8 mouse cellular contexts compared by ENCODE assay signal in genomic region chr6:54325246-54325885, GRCm38 (mm10). TPM values are rescaled to one million over a fixed set of nuclear protein-coding genes. Genes with fewer than 3 reads are reported as not detected.
DNase-seq lines count a peak whose midpoint lies in the region; ATAC-seq lines count a peak whose summit lies in the region.

Prr15 (plus strand) TSS chr6:54325835.

- peak within 1 kb of the TSS; percentile 60 for H3K9ac ChIP-seq in heart, embryonic 15.5 days
- H3K9ac ChIP-seq in hindbrain, embryonic 15.5 days: peak within 1 kb of the TSS; percentile 41; the same call in 1 of the 2 replicates
- H3K9ac ChIP-seq in midbrain, embryonic 13.5 days (replicated peaks): no peak within 1 kb of the TSS; the same call in 1 of the 2 replicates

- peak within 1 kb of the TSS; percentile 98 for H3K4me2 ChIP-seq in heart, embryonic 15.5 days
- H3K4me2 ChIP-seq in hindbrain, embryonic 15.5 days: peak within 1 kb of the TSS; percentile 100
- peak within 1 kb of the TSS; percentile 88 for H3K4me2 ChIP-seq in midbrain, embryonic 13.5 days (replicated peaks)

- peaks cover 25% of the 10 kb centered on the region for H3K27me3 ChIP-seq in heart, embryonic 15.5 days
- peaks cover 80% of the 10 kb centered on the region for H3K27me3 ChIP-seq in embryonic facial prominence, embryonic 10.5 days (replicated peaks; ENCODE audit: low read depth, poor library complexity, severe bottlenecking)
- H3K27me3 ChIP-seq in hindbrain, embryonic 15.5 days: peaks cover 55% of the 10 kb centered on the region
- peaks cover 63% of the 10 kb centered on the region for H3K27me3 ChIP-seq in midbrain, embryonic 13.5 days

- peak within 1 kb of the TSS; percentile 62 for H3K4me3 ChIP-seq in heart, embryonic 15.5 days
- H3K4me3 ChIP-seq in embryonic facial prominence, embryonic 10.5 days: peak within 1 kb of the TSS; percentile 65
- H3K4me3 ChIP-seq in hindbrain, embryonic 15.5 days: peak within 1 kb of the TSS; percentile 50
- peak within 1 kb of the TSS; percentile 49 for H3K4me3 ChIP-seq in midbrain, embryonic 13.5 days (replicated peaks)

- WGBS in heart, embryonic 15.5 days: 43% methylated on average over 3 of the region's 3 CpGs
- 72% methylated on average over 3 of the region's 3 CpGs for WGBS in embryonic facial prominence, embryonic 10.5 days
- 70% methylated on average over 3 of the region's 3 CpGs for WGBS in hindbrain, embryonic 15.5 days
- 63% methylated on average over 3 of the region's 3 CpGs for WGBS in midbrain, embryonic 13.5 days

- H3K4me1 ChIP-seq in heart, embryonic 15.5 days (replicated peaks): peaks cover 10% of the 10 kb centered on the region
- peaks cover 28% of the 10 kb centered on the region for H3K4me1 ChIP-seq in embryonic facial prominence, embryonic 10.5 days
- H3K4me1 ChIP-seq in hindbrain, embryonic 15.5 days (replicated peaks): peaks cover 15% of the 10 kb centered on the region
- peaks cover 21% of the 10 kb centered on the region for H3K4me1 ChIP-seq in midbrain, embryonic 13.5 days (replicated peaks)

- ATAC-seq in heart, embryonic 15.5 days (replicated peaks; ENCODE audit: insufficient number of reproducible peaks, insufficient read depth, low FRiP score, low read depth): no peak
- no peak for ATAC-seq in hindbrain, embryonic 15.5 days (ENCODE audit: low FRiP score, low read depth)
- no peak for ATAC-seq in midbrain, embryonic 13.5 days

- H3K27ac ChIP-seq in heart, embryonic 15.5 days: peak within 1 kb of the TSS; percentile 66
- no peak within 1 kb of the TSS for H3K27ac ChIP-seq in embryonic facial prominence, embryonic 10.5 days (replicated peaks)
- no peak within 1 kb of the TSS for H3K27ac ChIP-seq in hindbrain, embryonic 15.5 days (replicated peaks)
- no peak within 1 kb of the TSS for H3K27ac ChIP-seq in midbrain, embryonic 13.5 days

- no peaks in the 10 kb centered on the region for H3K36me3 ChIP-seq in heart, embryonic 15.5 days
- H3K36me3 ChIP-seq in embryonic facial prominence, embryonic 10.5 days (replicated peaks): no peaks in the 10 kb centered on the region
- no peaks in the 10 kb centered on the region for H3K36me3 ChIP-seq in hindbrain, embryonic 15.5 days
- no peaks in the 10 kb centered on the region for H3K36me3 ChIP-seq in midbrain, embryonic 13.5 days

- no peak for DNase-seq in heart, adult 18-20 months
- DNase-seq in embryonic facial prominence, embryonic 10.5 days (ENCODE audit: low spot score): no peak
- no peak for DNase-seq in cerebellum, adult 8-10 months
- no peak for DNase-seq in testis, postnatal 10 days (ENCODE audit: low spot score)
- DNase-seq in adrenal gland, postnatal 25 days: no peak

- H3K9me3 ChIP-seq in heart, embryonic 15.5 days (replicated peaks): no peaks in the 10 kb centered on the region
- no peaks in the 10 kb centered on the region for H3K9me3 ChIP-seq in embryonic facial prominence, embryonic 10.5 days
- H3K9me3 ChIP-seq in hindbrain, embryonic 15.5 days: no peaks in the 10 kb centered on the region
- no peaks in the 10 kb centered on the region for H3K9me3 ChIP-seq in midbrain, embryonic 13.5 days

RNA-seq across cellular contexts. Expression of gene Prr15, which starts in this region (rescaled TPM):
- 16.3 and 17.8 TPM in 2 replicates for polyA plus RNA-seq in heart, embryonic 15.5 days (2015; fragmentation: Nextera tagmentation; extraction: Ambion mirVana)
- 1 to 10 TPM; 1.8 TPM for total RNA-seq in heart, adult 18-20 months (2021)
- 2.9 and 3.6 TPM in 2 replicates for polyA plus RNA-seq in embryonic facial prominence, embryonic 10.5 days (2016; fragmentation: Nextera tagmentation; extraction: Ambion mirVana)
- polyA plus RNA-seq in hindbrain, embryonic 15.5 days (2015; fragmentation: Nextera tagmentation; extraction: Ambion mirVana): 0.85 and 1.5 TPM in 2 replicates
- 1.6 TPM in 2 replicates for polyA plus RNA-seq in midbrain, embryonic 13.5 days (2015; fragmentation: Nextera tagmentation; extraction: Ambion mirVana)
- 2.9 and 3.2 TPM in 2 replicates for total RNA-seq in adrenal gland, postnatal 25 days (2021)
